Comparison of ENCODE assay signal across 11 mouse cellular contexts in genomic region chr15:96599852-96600781, GRCm38 (mm10). TPM values are rescaled to one million over a fixed set of nuclear protein-coding genes. Genes with fewer than 3 reads are reported as not detected.
DNase-seq lines count a peak whose midpoint lies in the region; ATAC-seq and TF ChIP-seq lines count a peak whose summit lies in the region.
"Had no signal": no experiment of that assay in that cellular context is flagged by ENCODE, and none has a peak within 500 bp of the region (broad histone marks: within the 10 kb centered on the region; RNA-seq: fewer than 3 reads in every experiment).

No protein-coding gene starts in this region.

- H3K27ac ChIP-seq in intestine, embryonic 15.5 days: 0 out of 2 replicates have a peak overlapping the region, but pooled peaks have one; percentile 14
- H3K27ac ChIP-seq in intestine, postnatal 0 days (ENCODE audit: low read depth, low read length): no peak overlapping the region
- peak overlapping the region; percentile 76 for H3K27ac ChIP-seq in liver, postnatal 0 days (ENCODE audit: low read depth)
- H3K27ac ChIP-seq: embryonic facial prominence, embryonic 12.5 days; gastrocnemius, adult 2 months had no signal

- TF ChIP-seq EP300 in liver, postnatal 0 days (IDR thresholded peaks at IDR 0.05; ENCODE audit: low read depth): no peak

- no peak overlapping the region for H3K4me2 ChIP-seq in intestine, embryonic 15.5 days (replicated peaks)
- no peak overlapping the region for H3K4me2 ChIP-seq in intestine, postnatal 0 days (replicated peaks; ENCODE audit: low read depth)
- H3K4me2 ChIP-seq in liver, postnatal 0 days (ENCODE audit: low read depth, low read length): no peak overlapping the region
- H3K4me2 ChIP-seq: embryonic facial prominence, embryonic 12.5 days; kidney, embryonic 15.5 days had no signal

- no peak for ATAC-seq in intestine, embryonic 15.5 days
- no peak for ATAC-seq in intestine, postnatal 0 days
- peak; percentile 85 for ATAC-seq in liver, postnatal 0 days

- no peak overlapping the region for H3K9ac ChIP-seq in intestine, embryonic 15.5 days
- no peak overlapping the region for H3K9ac ChIP-seq in intestine, postnatal 0 days (ENCODE audit: low read depth, low read length)
- no peak overlapping the region for H3K9ac ChIP-seq in liver, postnatal 0 days (replicated peaks)
- H3K9ac ChIP-seq: embryonic facial prominence, embryonic 12.5 days; kidney, embryonic 15.5 days had no signal

- no peak overlapping the region for H3K4me3 ChIP-seq in intestine, embryonic 15.5 days (replicated peaks)
- no peak overlapping the region for H3K4me3 ChIP-seq in intestine, postnatal 0 days (ENCODE audit: low read depth, low read length)
- H3K4me3 ChIP-seq in liver, postnatal 0 days (ENCODE audit: low read depth, low read length): no peak overlapping the region
- H3K4me3 ChIP-seq: embryonic facial prominence, embryonic 12.5 days; gastrocnemius, adult 2 months; kidney, embryonic 15.5 days had no signal

- H3K27me3 ChIP-seq in intestine, embryonic 15.5 days (replicated peaks): no peaks in the 10 kb centered on the region
- no peaks in the 10 kb centered on the region for H3K27me3 ChIP-seq in intestine, postnatal 0 days (replicated peaks; ENCODE audit: control insufficient read depth, insufficient read depth, low read length)
- no peaks in the 10 kb centered on the region for H3K27me3 ChIP-seq in liver, postnatal 0 days (ENCODE audit: insufficient read depth, low read length)
- H3K27me3 ChIP-seq: embryonic facial prominence, embryonic 12.5 days; kidney, embryonic 15.5 days had no signal

- no peaks in the 10 kb centered on the region for H3K36me3 ChIP-seq in intestine, embryonic 15.5 days
- H3K36me3 ChIP-seq in intestine, postnatal 0 days (ENCODE audit: control insufficient read depth, insufficient read depth): peaks cover 18% of the 10 kb centered on the region
- H3K36me3 ChIP-seq in liver, postnatal 0 days (replicated peaks; ENCODE audit: insufficient read depth, low read length): 0 out of 2 replicates have a peak, but pooled peaks cover 3% of the 10 kb centered on the region

- peak; percentile 53 to 66 for DNase-seq in right cerebral cortex, postnatal 10 days (ENCODE audit: low spot score in 2 of 2)
- DNase-seq in right cerebral cortex, postnatal 14 days: no peak
- no peak for DNase-seq in liver, postnatal 0 days
- DNase-seq in T-cell, adult 2 months (ENCODE audit: low spot score): no peak
- DNase-seq in embryo, embryonic 11 days: no peak
- DNase-seq in heart, postnatal 4 days: no peak
- DNase-seq: gastrocnemius, adult 2 months had no signal

- 69% methylated on average over 21 of the region's 21 CpGs for WGBS in intestine, embryonic 15.5 days
- WGBS in intestine, postnatal 0 days: 56% methylated on average over 21 of the region's 21 CpGs
- 75% methylated on average over 21 of the region's 21 CpGs for WGBS in liver, postnatal 0 days (ENCODE audit: insufficient replicate concordance)

- H3K4me1 ChIP-seq in intestine, embryonic 15.5 days (replicated peaks): peaks cover 12% of the 10 kb centered on the region
- peaks cover 12% of the 10 kb centered on the region; the same call in 1 of the 2 replicates for H3K4me1 ChIP-seq in intestine, postnatal 0 days (replicated peaks; ENCODE audit: control insufficient read depth, insufficient read depth, low read length)
- H3K4me1 ChIP-seq in liver, postnatal 0 days (ENCODE audit: insufficient read depth): peaks cover 14% of the 10 kb centered on the region

- no peaks in the 10 kb centered on the region for H3K9me3 ChIP-seq in intestine, embryonic 15.5 days
- H3K9me3 ChIP-seq in intestine, postnatal 0 days (ENCODE audit: control insufficient read depth): no peaks in the 10 kb centered on the region
- no peaks in the 10 kb centered on the region for H3K9me3 ChIP-seq in liver, postnatal 0 days (ENCODE audit: low read length)
- H3K9me3 ChIP-seq: embryonic facial prominence, embryonic 12.5 days; kidney, embryonic 15.5 days had no signal

- no peak for TF ChIP-seq CTCF in intestine, postnatal 0 days (IDR thresholded peaks at IDR 0.05; ENCODE audit: low read depth)
- TF ChIP-seq CTCF in liver, postnatal 0 days (IDR thresholded peaks at IDR 0.05; ENCODE audit: low read depth): no peak

RNA-seq across cellular contexts. Expression of gene Slc38a1, which starts 42.6 kb away (rescaled TPM):
- 113 and 119 TPM in 2 replicates for polyA plus RNA-seq in intestine, embryonic 15.5 days (2015; fragmentation: Nextera tagmentation; extraction: Ambion mirVana)
- 78.6 and 79.8 TPM in 2 replicates for polyA plus RNA-seq in intestine, postnatal 0 days (2015; fragmentation: Nextera tagmentation; extraction: Ambion mirVana)
- 8.4 and 11.3 TPM in 2 replicates for polyA plus RNA-seq in liver, postnatal 0 days (2015; fragmentation: Nextera tagmentation; extraction: Ambion mirVana)
- 10 to 100 TPM; 88.2 to 90.4 TPM for total RNA-seq in heart, postnatal 4 days (2021)

Comparison
In these comparisons a context has a peak if more than half of its experiments do, and no peak if none do; other contexts are left out.
1. DNase-seq: peak in right cerebral cortex, postnatal 10 days (2 of 2); none in right cerebral cortex, postnatal 14 days (single experiment), liver, postnatal 0 days (single experiment), T-cell, adult 2 months (single experiment), embryo, embryonic 11 days (single experiment) and heart, postnatal 4 days (single experiment).